Mouse (Mus musculus) testis, adult 2 months (tissue): Measurements from ENCODE around the gene Kif21b.

ENCODE experiments used
- CTCF ChIP-seq: fragments of 200-500 bp; IDR thresholded peaks from 2 replicates; pipeline ENCODE4 v1.5.1; 2012; ENCODE audit warnings: low read depth, mild to moderate bottlenecking, inconsistent platforms, low read length, moderate library complexity; ENCODE audit not compliant: control insufficient read depth, insufficient read depth, insufficient replicate concordance
- POLR2A ChIP-seq: fragments of 200-500 bp; IDR thresholded peaks from 2 replicates; pipeline ENCODE4 v1.6.1; 2012; ENCODE audit warnings: low read depth, mild to moderate bottlenecking, inconsistent platforms, low read length, moderate library complexity; ENCODE audit not compliant: control insufficient read depth

DNA sequence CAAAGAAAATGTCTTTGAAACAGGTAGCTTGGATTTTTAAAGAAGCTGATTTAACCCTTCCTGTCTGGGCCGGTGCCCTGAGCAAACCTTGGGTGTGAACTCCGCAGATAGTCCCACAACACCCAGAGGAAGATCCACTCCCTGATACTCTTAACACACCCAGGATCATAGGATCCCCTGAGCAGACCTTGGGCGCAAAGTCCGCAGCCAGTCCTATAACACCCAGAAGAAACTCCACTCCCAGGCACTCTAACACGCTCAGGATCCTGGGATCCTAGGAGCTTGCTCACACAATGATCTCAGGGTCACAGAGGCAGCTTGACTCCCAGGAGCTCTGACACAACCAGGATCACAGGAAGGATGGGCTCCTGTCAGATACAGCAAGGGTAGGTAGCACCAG is 58.8 kb downstream of the Kif21b start:
- no peak for TF ChIP-seq CTCF
- no peak for TF ChIP-seq POLR2A
